16 mouse cellular contexts compared by ENCODE assay signal in genomic region chr11:84959181-84959580, GRCm38 (mm10). TPM values are rescaled to one million over a fixed set of nuclear protein-coding genes. Genes with fewer than 3 reads are reported as not detected.
A peak's percentile ranks its signal among the peaks of the same experiment; 100 is the strongest.
DNase-seq lines count a peak whose midpoint lies in the region; ATAC-seq and TF ChIP-seq lines count a peak whose summit lies in the region.
"Had no signal": no experiment of that assay in that cellular context is flagged by ENCODE, and none has a peak within 500 bp of the region (broad histone marks: within the 10 kb centered on the region; RNA-seq: fewer than 3 reads in every experiment).

No protein-coding gene starts in this region.

- intact Hi-C loops in heart, postnatal 36 days (cut with DNase I): no loop called here

- TF ChIP-seq CTCF in lung, adult 2 months (IDR thresholded peaks at IDR 0.05; ENCODE audit: insufficient read depth, low read length): no peak

- H3K4me1 ChIP-seq in heart, embryonic 10.5 days: peaks cover 31% of the 10 kb centered on the region
- H3K4me1 ChIP-seq in lung, adult 2 months (ENCODE audit: control insufficient read depth, insufficient read depth, low read length): peaks cover 8% of the 10 kb centered on the region; the same call in 1 of the 2 replicates

- H3K4me3 ChIP-seq in heart, embryonic 10.5 days: peak overlapping the region; percentile 39
- H3K4me3 ChIP-seq in lung, adult 2 months (replicated peaks; ENCODE audit: extremely low read depth, low read depth, low read length): peak overlapping the region; percentile 53
- H3K4me3 ChIP-seq: hindbrain, embryonic 12.5 days; liver, embryonic 13.5 days; midbrain, embryonic 12.5 days; myocyte had no signal

- DNase-seq in heart, embryonic 10.5 days (ENCODE audit: low spot score): no peak
- DNase-seq in heart, postnatal 36 days: no peak
- DNase-seq in lung, adult 2 months: no peak
- no peak for DNase-seq in lung, adult 18-20 months
- DNase-seq in kidney, adult 8-10 months: peak; percentile 51 to 71
- peak; percentile 40 to 73 for DNase-seq in kidney, postnatal 25 days
- no peak for DNase-seq in adrenal gland, postnatal 36 days
- DNase-seq: left cerebral cortex, postnatal 4 days; liver, embryonic 13.5 days; thymus, postnatal 4 days had no signal

- peaks cover 38% of the 10 kb centered on the region for H3K27me3 ChIP-seq in heart, embryonic 10.5 days (ENCODE audit: insufficient read depth, poor library complexity, severe bottlenecking)

- WGBS in heart, embryonic 10.5 days: 33% methylated on average over 5 of the region's 5 CpGs
- 48% methylated on average over 5 of the region's 5 CpGs for WGBS in lung, adult 2 months

- no peaks in the 10 kb centered on the region for H3K9me3 ChIP-seq in heart, embryonic 10.5 days
- H3K9me3 ChIP-seq: hindbrain, embryonic 12.5 days; liver, embryonic 13.5 days; midbrain, embryonic 12.5 days had no signal

- no peaks in the 10 kb centered on the region for H3K36me3 ChIP-seq in heart, embryonic 10.5 days
- H3K36me3 ChIP-seq: hindbrain, embryonic 12.5 days; liver, embryonic 13.5 days; midbrain, embryonic 12.5 days had no signal

- TF ChIP-seq POLR2A in lung, adult 2 months (IDR thresholded peaks at IDR 0.05; ENCODE audit: borderline replicate concordance, extremely low read depth, low read depth, low read length): no peak

- peak overlapping the region; percentile 70; the same call in 1 of the 2 replicates for H3K27ac ChIP-seq in heart, embryonic 10.5 days
- H3K27ac ChIP-seq: hindbrain, embryonic 12.5 days; liver, embryonic 13.5 days; midbrain, embryonic 12.5 days had no signal

- no peak for ATAC-seq in megakaryocyte-erythroid progenitor cell, adult 5-6 weeks (replicated peaks; ENCODE audit: low FRiP score, low TSS enrichment, poor library complexity, severe bottlenecking)
- ATAC-seq: forebrain, embryonic 14.5 days had no signal

RNA-seq across cellular contexts. Expression of gene Car4, which starts 1.6 kb away (rescaled TPM):
- polyA plus RNA-seq in heart, embryonic 10.5 days (2016; fragmentation: Nextera tagmentation; extraction: Ambion mirVana): 24.1 and 38.2 TPM in 2 replicates
- 10 to 100 TPM; 36.6 to 67.0 TPM for total RNA-seq in heart, postnatal 36 days (2021)
- 143 and 190 TPM in 2 replicates for polyA plus RNA-seq in lung, adult 2 months (2012; rRNA removed)
- not detected in 2 replicates for total RNA-seq in megakaryocyte-erythroid progenitor cell, adult 5-6 weeks (2014; fragmentation: Nextera tagmentation)
- total RNA-seq in megakaryocyte-erythroid progenitor cell, adult 5-6 weeks (2017): not detected in 2 replicates
- 10 to 100 TPM in 1 of 2 experiments, 1 to 10 TPM in 1; 7.3 to 11.7 TPM for total RNA-seq in adrenal gland, postnatal 36 days (2021)
- total RNA-seq: MEL had no signal
- polyA plus RNA-seq: myocyte had no signal

RNA-seq across cellular contexts. Expression of gene Znhit3, which starts 43.0 kb away (rescaled TPM):
- polyA plus RNA-seq in heart, embryonic 10.5 days (2016; fragmentation: Nextera tagmentation; extraction: Ambion mirVana): 55.1 and 78.2 TPM in 2 replicates
- total RNA-seq in heart, postnatal 36 days (2021): 10 to 100 TPM in 1 of 2 experiments, 1 to 10 TPM in 1; 8.8 to 10.5 TPM
- polyA plus RNA-seq in lung, adult 2 months (2012; rRNA removed): 6.5 and 7.7 TPM in 2 replicates
- 32.7 and 51.7 TPM in 2 replicates for total RNA-seq in megakaryocyte-erythroid progenitor cell, adult 5-6 weeks (2014; fragmentation: Nextera tagmentation)
- 31.9 and 41.2 TPM in 2 replicates for total RNA-seq in megakaryocyte-erythroid progenitor cell, adult 5-6 weeks (2017)
- total RNA-seq in adrenal gland, postnatal 36 days (2021): 10 to 100 TPM; 12.0 to 15.3 TPM

Comparison
In these comparisons a context has a peak if more than half of its experiments do, and no peak if none do; other contexts are left out.
1. DNase-seq: peak in kidney, adult 8-10 months (2 of 2) and kidney, postnatal 25 days (2 of 2); none in heart, embryonic 10.5 days (single experiment), heart, postnatal 36 days (0 of 2), lung, adult 2 months (single experiment), lung, adult 18-20 months (0 of 2) and adrenal gland, postnatal 36 days (0 of 2).
2. RNA of gene Car4, which starts 1.6 kb away (total RNA-seq): 36.6 to 67.0 TPM in heart, postnatal 36 days and 7.3 to 11.7 TPM in adrenal gland, postnatal 36 days; not detected in megakaryocyte-erythroid progenitor cell, adult 5-6 weeks; every median in the first group is over 4 times any median in the second.